Mouse (Mus musculus): ENCODE measurements at regions not wholly inside any gene's neighbourhood (a gene's known extent, or its start where the extent isn't known, plus 50 kb on each side); places are given as distances from the start of the nearest gene placed in this dataset.

GRCm38 (mm10) chr13:44558491-44559177, 170.6 kb upstream of the Jarid2 start:
- DNase-seq (ENCODE audit: low spot score): no peak

- DNase-seq (ENCODE audit: low spot score): no peak
Observed at GRCm38 (mm10) chr13:44559178-44559565, 170.1 kb upstream of the Jarid2 start.

GRCm38 (mm10) chr13:44559706-44560105, 169.6 kb upstream of the Jarid2 start:
- DNase-seq (ENCODE audit: low spot score): no peak

- DNase-seq (ENCODE audit: low spot score): no peak
Observed at GRCm38 (mm10) chr13:44564705-44565104, 164.6 kb upstream of the Jarid2 start.

GRCm38 (mm10) chr13:44567696-44568095, 161.6 kb upstream of the Jarid2 start:
- no peak for DNase-seq (ENCODE audit: low spot score)

- no peak for DNase-seq (ENCODE audit: low spot score)
Observed at GRCm38 (mm10) chr13:44569241-44569778, 160.0 kb upstream of the Jarid2 start.

- no peak for DNase-seq (ENCODE audit: low spot score)
Observed at GRCm38 (mm10) chr13:44573463-44573862, 155.8 kb upstream of the Jarid2 start.

- no peak for DNase-seq (ENCODE audit: low spot score)
Observed at GRCm38 (mm10) chr13:44579215-44579614, 150.1 kb upstream of the Jarid2 start.

- peak; percentile 8 for DNase-seq (ENCODE audit: low spot score)
Observed at GRCm38 (mm10) chr13:44580156-44580736, 149.0 kb upstream of the Jarid2 start.

- DNase-seq (ENCODE audit: low spot score): no peak
Observed at GRCm38 (mm10) chr13:44580767-44581166, 148.5 kb upstream of the Jarid2 start.

GRCm38 (mm10) chr13:44581947-44582766, 147.1 kb upstream of the Jarid2 start:
- no peak for DNase-seq (ENCODE audit: low spot score)

- no peak for DNase-seq (ENCODE audit: low spot score)
Observed at GRCm38 (mm10) chr13:44582767-44583085, 146.5 kb upstream of the Jarid2 start.

- no peak for DNase-seq (ENCODE audit: low spot score)
Observed at GRCm38 (mm10) chr13:44583614-44584013, 145.7 kb upstream of the Jarid2 start.

GRCm38 (mm10) chr13:44584151-44584550, 145.1 kb upstream of the Jarid2 start:
- no peak for DNase-seq (ENCODE audit: low spot score)

GRCm38 (mm10) chr13:44584551-44584950, 144.7 kb upstream of the Jarid2 start:
- no peak for DNase-seq (ENCODE audit: low spot score)

GRCm38 (mm10) chr13:44587846-44588245, 141.4 kb upstream of the Jarid2 start:
- no peak for DNase-seq (ENCODE audit: low spot score)

- DNase-seq (ENCODE audit: low spot score): no peak
Observed at GRCm38 (mm10) chr13:44594645-44595044, 134.6 kb upstream of the Jarid2 start.

- no peak for DNase-seq (ENCODE audit: low spot score)
Observed at GRCm38 (mm10) chr13:44597666-44598065, 131.6 kb upstream of the Jarid2 start.

- DNase-seq (ENCODE audit: low spot score): no peak
Observed at GRCm38 (mm10) chr13:44601024-44601423, 128.2 kb upstream of the Jarid2 start.

- no peak for DNase-seq (ENCODE audit: low spot score)
Observed at GRCm38 (mm10) chr13:44602658-44603057, 126.6 kb upstream of the Jarid2 start.

GRCm38 (mm10) chr13:44607316-44608285, 121.7 kb upstream of the Jarid2 start:
- no peak for DNase-seq (ENCODE audit: low spot score)

- DNase-seq (ENCODE audit: low spot score): no peak
Observed at GRCm38 (mm10) chr13:44608286-44608675, 121.0 kb upstream of the Jarid2 start.
